Mouse (Mus musculus) hindbrain, embryonic 13.5 days (tissue): ENCODE measurements around the gene Brwd1. TPM values are rescaled to one million over a fixed set of nuclear protein-coding genes. Genes with fewer than 3 reads are reported as not detected.
"Not testable (repeated sequence)": the region's sequence is repeated elsewhere in the genome, so short reads cannot be mapped to it uniquely, and the experiment has no call there.

Experiments used
- ATAC-seq: fragments of 200-750 bp; cut with Nextera tagmentation; 2 replicates; pipeline ENCODE4 v1.8.0; 2017; ENCODE audit warnings: moderate TSS enrichment; ENCODE audit not compliant: low FRiP score
- H3K27ac ChIP-seq: fragments of 300-500 bp; sonication (generic); 2 replicates; pipeline ENCODE4 v1.5.1; 2015; ENCODE audit warnings: inconsistent platforms, mild to moderate bottlenecking, moderate library complexity
- H3K27me3 ChIP-seq: fragments of 300-500 bp; sonication (generic); 2 replicates; pipeline ENCODE4 v1.6.1; 2015; ENCODE audit warnings: mild to moderate bottlenecking, inconsistent platforms
- H3K36me3 ChIP-seq: fragments of 300-500 bp; sonication (generic); 2 replicates; pipeline ENCODE4 v1.6.1; 2015; ENCODE audit warnings: mild to moderate bottlenecking, inconsistent platforms
- H3K4me1 ChIP-seq: fragments of 300-500 bp; sonication (generic); replicated peaks from 2 replicates; pipeline ENCODE4 v1.6.1; 2015; ENCODE audit warnings: inconsistent platforms
- H3K4me2 ChIP-seq: fragments of 300-500 bp; sonication (generic); 2 replicates; pipeline ENCODE4 v1.6.1; 2015; ENCODE audit warnings: inconsistent platforms, mild to moderate bottlenecking, moderate library complexity
- H3K4me3 ChIP-seq: fragments of 300-500 bp; sonication (generic); 2 replicates; pipeline ENCODE4 v1.5.1; 2015; ENCODE audit warnings: mild to moderate bottlenecking, inconsistent platforms
- H3K9ac ChIP-seq: fragments of 300-500 bp; sonication (generic); 2 replicates; pipeline ENCODE4 v1.6.1; 2015; ENCODE audit warnings: mild to moderate bottlenecking, inconsistent platforms
- H3K9me3 ChIP-seq: fragments of 300-500 bp; sonication (generic); 2 replicates; pipeline ENCODE4 v1.6.1; 2016; ENCODE audit warnings: inconsistent platforms
- WGBS: fragments of 180-500 bp; shearing (Covaris S2); methylation state at CpG from one replicate; pipeline ENCODE4 v1.1.7; 2015; 5-methylcytosine and 5-hydroxymethylcytosine counted together
- polyA plus RNA-seq: library from polyadenylated mRNA; unstranded; fragments of >200 nt; fragmentation: Nextera tagmentation; extraction: Ambion mirVana; gene quantifications from 2 replicates; pipeline ENCODE4 v1.2.1, GENCODE M21; 2015

The Brwd1 gene
- polyA plus RNA-seq: 279 and 297 TPM in 2 replicates

GRCm38 (mm10) chr16:96082301-96083178 lies at the start of gene Brwd1:
Brwd1 (minus strand) TSS chr16:96082526.
- H3K27ac ChIP-seq: peak within 1 kb of the TSS; percentile 99
- no peaks in the 10 kb centered on the region for H3K27me3 ChIP-seq
- H3K36me3 ChIP-seq: peaks cover 29% of the 10 kb centered on the region
- peak within 1 kb of the TSS; percentile 71 for H3K4me2 ChIP-seq
- H3K9me3 ChIP-seq: no peaks in the 10 kb centered on the region
- WGBS: under 1% methylated on average over 77 of the region's 107 CpGs
- H3K9ac ChIP-seq: peak within 1 kb of the TSS; percentile 99
- ATAC-seq: peak; percentile 83
- peak within 1 kb of the TSS; percentile 99 for H3K4me3 ChIP-seq
- H3K4me1 ChIP-seq: peaks cover 33% of the 10 kb centered on the region

- Histone ChIP-seq H3K9me3 (no peaks in the 10 kb centered on the region), H3K4me3 (peak overlapping the region; percentile 92), H3K9ac (peak overlapping the region; percentile 82), H3K4me2 (peak overlapping the region; percentile 55), H3K36me3 (peaks cover 31% of the 10 kb centered on the region), H3K27me3 (no peaks in the 10 kb centered on the region), H3K4me1 (peaks cover 36% of the 10 kb centered on the region), H3K27ac (peak overlapping the region; percentile 99)
- WGBS: 1% methylated on average over 9 of the region's 9 CpGs
- no peak for ATAC-seq
These were observed 46.1 kb upstream of the Brwd1 start for GRCm38 (mm10) chr16:96128466-96128865.

- peaks cover 37% of the 10 kb centered on the region for H3K36me3 ChIP-seq
- H3K4me1 ChIP-seq: peaks cover 36% of the 10 kb centered on the region
- peak within 1 kb of the TSS; percentile 99 for H3K27ac ChIP-seq
- peak within 1 kb of the TSS; percentile 92 for H3K4me3 ChIP-seq
- ATAC-seq: peak; percentile 97
- H3K4me2 ChIP-seq: peak within 1 kb of the TSS; percentile 95
- no peaks in the 10 kb centered on the region for H3K9me3 ChIP-seq
- under 1% methylated on average over 64 of the region's 72 CpGs for WGBS
- peak within 1 kb of the TSS; percentile 99 for H3K9ac ChIP-seq
- no peaks in the 10 kb centered on the region for H3K27me3 ChIP-seq
These were observed 45.5 kb upstream of the Brwd1 start, which contains the start of gene Hmgn1 for GRCm38 (mm10) chr16:96127657-96128344. Hmgn1 (minus strand) TSS chr16:96127729.

GRCm38 (mm10) chr16:96127288-96127656 lies 44.9 kb upstream of the Brwd1 start:
- peak overlapping the region; percentile 92 for H3K4me3 ChIP-seq
- no peaks in the 10 kb centered on the region for H3K27me3 ChIP-seq
- H3K27ac ChIP-seq: peak overlapping the region; percentile 99
- H3K36me3 ChIP-seq: peaks cover 43% of the 10 kb centered on the region
- peaks cover 36% of the 10 kb centered on the region for H3K4me1 ChIP-seq
- H3K4me2 ChIP-seq: peak overlapping the region; percentile 95
- peak; percentile 82 for ATAC-seq
- H3K9me3 ChIP-seq: no peaks in the 10 kb centered on the region
- peak overlapping the region; percentile 99 for H3K9ac ChIP-seq
- 0% methylated on average over 25 of the region's 52 CpGs for WGBS

- H3K4me2 ChIP-seq: peak overlapping the region; percentile 95
- H3K4me3 ChIP-seq: peak overlapping the region; percentile 92
- 7% methylated on average over 19 of the region's 19 CpGs for WGBS
- ATAC-seq: no peak
- H3K9ac ChIP-seq: peak overlapping the region; percentile 99
- H3K36me3 ChIP-seq: peaks cover 46% of the 10 kb centered on the region
- peak overlapping the region; percentile 99 for H3K27ac ChIP-seq
- H3K4me1 ChIP-seq: peaks cover 36% of the 10 kb centered on the region
- H3K9me3 ChIP-seq: no peaks in the 10 kb centered on the region
- no peaks in the 10 kb centered on the region for H3K27me3 ChIP-seq
These were observed 44.4 kb upstream of the Brwd1 start for GRCm38 (mm10) chr16:96126684-96127171.

- Histone ChIP-seq H3K9me3 (no peaks in the 10 kb centered on the region), H3K4me1 (peaks cover 14% of the 10 kb centered on the region), H3K36me3 (peaks cover 71% of the 10 kb centered on the region), H3K9ac (no peak overlapping the region), H3K4me2 (no peak overlapping the region), H3K27ac (no peak overlapping the region), H3K4me3 (no peak overlapping the region), H3K27me3 (no peaks in the 10 kb centered on the region)
- no peak for ATAC-seq
- WGBS: 83% methylated on average over 4 of the region's 4 CpGs
These were observed 37.8 kb upstream of the Brwd1 start for GRCm38 (mm10) chr16:96120022-96120623.

- no peak for ATAC-seq
- H3K27ac ChIP-seq: no peak overlapping the region
- 52% methylated on average over 4 of the region's 4 CpGs for WGBS
- no peak overlapping the region for H3K9ac ChIP-seq
- H3K4me2 ChIP-seq: no peak overlapping the region
- no peak overlapping the region for H3K4me3 ChIP-seq
- H3K9me3 ChIP-seq: no peaks in the 10 kb centered on the region
- H3K36me3 ChIP-seq: peaks cover 25% of the 10 kb centered on the region
- H3K27me3 ChIP-seq: no peaks in the 10 kb centered on the region
- no peaks in the 10 kb centered on the region for H3K4me1 ChIP-seq
These were observed 32.4 kb upstream of the Brwd1 start for GRCm38 (mm10) chr16:96114729-96115128.

GRCm38 (mm10) chr16:96112769-96113168 lies 30.4 kb upstream of the Brwd1 start:
- no peaks in the 10 kb centered on the region for H3K27me3 ChIP-seq
- peaks cover 5% of the 10 kb centered on the region for H3K36me3 ChIP-seq
- H3K4me3 ChIP-seq: no peak overlapping the region
- H3K4me2 ChIP-seq: no peak overlapping the region
- ATAC-seq: no peak
- WGBS: 44% methylated on average over 2 of the region's 2 CpGs
- H3K4me1 ChIP-seq: no peaks in the 10 kb centered on the region
- no peak overlapping the region for H3K27ac ChIP-seq
- no peaks in the 10 kb centered on the region for H3K9me3 ChIP-seq
- no peak overlapping the region for H3K9ac ChIP-seq

- H3K4me3 ChIP-seq: no peak overlapping the region
- H3K36me3 ChIP-seq: no peaks in the 10 kb centered on the region
- WGBS: 88% methylated on average over 5 of the region's 5 CpGs
- H3K9ac ChIP-seq: no peak overlapping the region
- H3K27me3 ChIP-seq: no peaks in the 10 kb centered on the region
- H3K4me1 ChIP-seq: no peaks in the 10 kb centered on the region
- ATAC-seq: no peak
- H3K27ac ChIP-seq: no peak overlapping the region
- H3K4me2 ChIP-seq: no peak overlapping the region
- H3K9me3 ChIP-seq: no peaks in the 10 kb centered on the region
These were observed 28.5 kb upstream of the Brwd1 start for GRCm38 (mm10) chr16:96110655-96111345.

GRCm38 (mm10) chr16:96109673-96110072 lies 27.3 kb upstream of the Brwd1 start:
- Histone ChIP-seq H3K27ac (no peak overlapping the region), H3K4me1 (no peaks in the 10 kb centered on the region), H3K9ac (no peak overlapping the region), H3K4me3 (no peak overlapping the region), H3K9me3 (no peaks in the 10 kb centered on the region), H3K4me2 (no peak overlapping the region), H3K36me3 (no peaks in the 10 kb centered on the region), H3K27me3 (no peaks in the 10 kb centered on the region)
- WGBS: 63% methylated on average over 4 of the region's 4 CpGs
- no peak for ATAC-seq

- no peak overlapping the region for H3K4me2 ChIP-seq
- WGBS: 39% methylated on average over 2 of the region's 2 CpGs
- H3K4me1 ChIP-seq: no peaks in the 10 kb centered on the region
- H3K9me3 ChIP-seq: no peaks in the 10 kb centered on the region
- no peak overlapping the region for H3K9ac ChIP-seq
- ATAC-seq: no peak
- no peaks in the 10 kb centered on the region for H3K36me3 ChIP-seq
- no peak overlapping the region for H3K27ac ChIP-seq
- H3K4me3 ChIP-seq: no peak overlapping the region
- H3K27me3 ChIP-seq: no peaks in the 10 kb centered on the region
These were observed 20.7 kb upstream of the Brwd1 start for GRCm38 (mm10) chr16:96103036-96103435.

- not testable (repeated sequence) for H3K4me1 ChIP-seq, H3K4me2 ChIP-seq, H3K9ac ChIP-seq, H3K4me3 ChIP-seq, ATAC-seq, H3K9me3 ChIP-seq, H3K27me3 ChIP-seq, H3K27ac ChIP-seq, H3K36me3 ChIP-seq
These were observed 15.5 kb upstream of the Brwd1 start for GRCm38 (mm10) chr16:96097811-96098210.
